Mouse (Mus musculus): ENCODE data around the gene Gm49601. TPM values are rescaled to one million over a fixed set of nuclear protein-coding genes. Genes with fewer than 3 reads are reported as not detected.

Gene Gm49601
- polyA plus RNA-seq, 1 experiment from 2014 or later = 3.7 TPM

- H3K27ac ChIP-seq (replicated peaks) = no peak overlapping the region
- no peaks in the 10 kb centered on the region for H3K36me3 ChIP-seq
- no peak for DNase-seq (ENCODE audit: low spot score)
- H3K4me1 ChIP-seq = peaks cover 3% of the 10 kb centered on the region; the same call in 1 of the 2 replicates
- H3K27me3 ChIP-seq (ENCODE audit: low read depth, poor library complexity, severe bottlenecking) = no peaks in the 10 kb centered on the region
- 67% methylated on average over 7 of the region's 7 CpGs for WGBS
- H3K9me3 ChIP-seq (replicated peaks) = no peaks in the 10 kb centered on the region
- H3K4me3 ChIP-seq = no peak overlapping the region
These were observed 16.1 kb upstream of the Gm49601 start for GRCm38 (mm10) chr16:18642291-18642690.

- Histone ChIP-seq H3K4me3 (no peak overlapping the region), H3K27ac (replicated peaks) (no peak overlapping the region), H3K36me3 (no peaks in the 10 kb centered on the region), H3K4me1 (0 out of 2 replicates have a peak, but pooled peaks cover 4% of the 10 kb centered on the region), H3K27me3 (ENCODE audit: low read depth, poor library complexity, severe bottlenecking) (no peaks in the 10 kb centered on the region), H3K9me3 (replicated peaks) (no peaks in the 10 kb centered on the region)
- WGBS = 93% methylated on average over 1 of the region's 1 CpGs
- DNase-seq (ENCODE audit: low spot score) = no peak
These were observed 13.2 kb upstream of the Gm49601 start for GRCm38 (mm10) chr16:18639382-18639929.

- DNase-seq (ENCODE audit: low spot score) = no peak
- Histone ChIP-seq H3K27me3 (ENCODE audit: low read depth, poor library complexity, severe bottlenecking) (peaks cover 3% of the 10 kb centered on the region; the same call in 1 of the 2 replicates), H3K27ac (replicated peaks) (no peak overlapping the region), H3K9me3 (replicated peaks) (no peaks in the 10 kb centered on the region), H3K4me3 (no peak overlapping the region), H3K4me1 (0 out of 2 replicates have a peak, but pooled peaks cover 4% of the 10 kb centered on the region), H3K36me3 (no peaks in the 10 kb centered on the region)
- WGBS = 61% methylated on average over 2 of the region's 2 CpGs
These were observed 12.2 kb upstream of the Gm49601 start for GRCm38 (mm10) chr16:18638396-18638795.

GRCm38 (mm10) chr16:18636804-18637203 is 10.6 kb upstream of the Gm49601 start:
- Histone ChIP-seq H3K4me1 (0 out of 2 replicates have a peak, but pooled peaks cover 4% of the 10 kb centered on the region), H3K27ac (replicated peaks) (no peak overlapping the region), H3K4me3 (no peak overlapping the region), H3K9me3 (replicated peaks) (no peaks in the 10 kb centered on the region), H3K27me3 (ENCODE audit: low read depth, poor library complexity, severe bottlenecking) (peaks cover 12% of the 10 kb centered on the region), H3K36me3 (no peaks in the 10 kb centered on the region)
- DNase-seq (ENCODE audit: low spot score) = no peak
- 59% methylated on average over 3 of the region's 3 CpGs for WGBS

GRCm38 (mm10) chr16:18636401-18636800 is 10.2 kb upstream of the Gm49601 start:
- no peaks in the 10 kb centered on the region for H3K36me3 ChIP-seq
- peaks cover 16% of the 10 kb centered on the region for H3K27me3 ChIP-seq (ENCODE audit: low read depth, poor library complexity, severe bottlenecking)
- H3K4me1 ChIP-seq = 0 out of 2 replicates have a peak, but pooled peaks cover 4% of the 10 kb centered on the region
- 85% methylated on average over 5 of the region's 5 CpGs for WGBS
- no peak overlapping the region for H3K27ac ChIP-seq (replicated peaks)
- H3K9me3 ChIP-seq (replicated peaks) = no peaks in the 10 kb centered on the region
- H3K4me3 ChIP-seq = no peak overlapping the region
- no peak for DNase-seq (ENCODE audit: low spot score)

GRCm38 (mm10) chr16:18633333-18633732 is 7.1 kb upstream of the Gm49601 start:
- 38% methylated on average over 1 of the region's 1 CpGs for WGBS
- no peak overlapping the region for H3K4me3 ChIP-seq
- H3K4me1 ChIP-seq = peaks cover 24% of the 10 kb centered on the region
- DNase-seq (ENCODE audit: low spot score) = no peak
- H3K36me3 ChIP-seq = no peaks in the 10 kb centered on the region
- no peaks in the 10 kb centered on the region for H3K9me3 ChIP-seq (replicated peaks)
- no peak overlapping the region for H3K27ac ChIP-seq (replicated peaks)
- peaks cover 43% of the 10 kb centered on the region for H3K27me3 ChIP-seq (ENCODE audit: low read depth, poor library complexity, severe bottlenecking)

- WGBS = 54% methylated on average over 2 of the region's 2 CpGs
- Histone ChIP-seq H3K27me3 (ENCODE audit: low read depth, poor library complexity, severe bottlenecking) (peaks cover 48% of the 10 kb centered on the region), H3K36me3 (no peaks in the 10 kb centered on the region), H3K27ac (replicated peaks) (no peak overlapping the region), H3K4me1 (peaks cover 29% of the 10 kb centered on the region), H3K9me3 (replicated peaks) (no peaks in the 10 kb centered on the region), H3K4me3 (no peak overlapping the region)
- no peak for DNase-seq (ENCODE audit: low spot score)
These were observed 6.6 kb upstream of the Gm49601 start for GRCm38 (mm10) chr16:18632816-18633215.

- Histone ChIP-seq H3K27me3 (ENCODE audit: low read depth, poor library complexity, severe bottlenecking) (peaks cover 56% of the 10 kb centered on the region), H3K4me1 (peaks cover 30% of the 10 kb centered on the region), H3K27ac (replicated peaks) (no peak overlapping the region), H3K9me3 (replicated peaks) (no peaks in the 10 kb centered on the region), H3K36me3 (no peaks in the 10 kb centered on the region), H3K4me3 (no peak overlapping the region)
- 62% methylated on average over 3 of the region's 3 CpGs for WGBS
- no peak for DNase-seq (ENCODE audit: low spot score)
These were observed 5.8 kb upstream of the Gm49601 start for GRCm38 (mm10) chr16:18632059-18632458.

- Histone ChIP-seq H3K36me3 (no peaks in the 10 kb centered on the region), H3K4me3 (no peak overlapping the region), H3K27me3 (ENCODE audit: low read depth, poor library complexity, severe bottlenecking) (peaks cover 65% of the 10 kb centered on the region), H3K27ac (replicated peaks) (no peak overlapping the region), H3K4me1 (peaks cover 34% of the 10 kb centered on the region), H3K9me3 (replicated peaks) (no peaks in the 10 kb centered on the region)
- DNase-seq (ENCODE audit: low spot score) = no peak
- WGBS = 73% methylated on average over 7 of the region's 7 CpGs
These were observed 4.9 kb upstream of the Gm49601 start for GRCm38 (mm10) chr16:18631141-18631540.

GRCm38 (mm10) chr16:18630291-18630690 is 4.1 kb upstream of the Gm49601 start:
- Histone ChIP-seq H3K4me1 (peaks cover 41% of the 10 kb centered on the region), H3K27me3 (ENCODE audit: low read depth, poor library complexity, severe bottlenecking) (peaks cover 74% of the 10 kb centered on the region), H3K4me3 (peak overlapping the region; percentile 91), H3K9me3 (replicated peaks) (no peaks in the 10 kb centered on the region), H3K36me3 (0 out of 2 replicates have a peak, but pooled peaks cover 2% of the 10 kb centered on the region), H3K27ac (replicated peaks) (peak overlapping the region; percentile 91)
- 58% methylated on average over 5 of the region's 5 CpGs for WGBS
- DNase-seq (ENCODE audit: low spot score) = no peak

GRCm38 (mm10) chr16:18629390-18630231 is 3.4 kb upstream of the Gm49601 start, which contains the start of gene Sept5:
Sept5 (minus strand) TSS chr16:18629954.
- Histone ChIP-seq H3K27ac (replicated peaks) (peak within 1 kb of the TSS; percentile 91), H3K4me1 (peaks cover 41% of the 10 kb centered on the region), H3K4me3 (peak within 1 kb of the TSS; percentile 91), H3K36me3 (peaks cover 9% of the 10 kb centered on the region), H3K27me3 (ENCODE audit: low read depth, poor library complexity, severe bottlenecking) (peaks cover 80% of the 10 kb centered on the region), H3K9me3 (replicated peaks) (no peaks in the 10 kb centered on the region)
- WGBS = under 1% methylated on average over 75 of the region's 93 CpGs
- peak; percentile 68 for DNase-seq (ENCODE audit: low spot score)

- Histone ChIP-seq H3K36me3 (peaks cover 16% of the 10 kb centered on the region), H3K27ac (replicated peaks) (peak overlapping the region; percentile 91), H3K9me3 (replicated peaks) (no peaks in the 10 kb centered on the region), H3K4me1 (peaks cover 41% of the 10 kb centered on the region), H3K4me3 (peak overlapping the region; percentile 91), H3K27me3 (ENCODE audit: low read depth, poor library complexity, severe bottlenecking) (peaks cover 87% of the 10 kb centered on the region)
- no peak for DNase-seq (ENCODE audit: low spot score)
- 32% methylated on average over 2 of the region's 2 CpGs for WGBS
These were observed 2.7 kb upstream of the Gm49601 start for GRCm38 (mm10) chr16:18628948-18629340.
